22 mouse cellular contexts compared by ENCODE assay signal in genomic region chrX:38247601-38248000, GRCm38 (mm10). TPM values are rescaled to one million over a fixed set of nuclear protein-coding genes. Genes with fewer than 3 reads are reported as not detected.
A peak's percentile ranks its signal among the peaks of the same experiment; 100 is the strongest.
DNase-seq lines count a peak whose midpoint lies in the region; ATAC-seq and TF ChIP-seq lines count a peak whose summit lies in the region.
"Had no signal": no experiment of that assay in that cellular context is flagged by ENCODE, and none has a peak within 500 bp of the region (broad histone marks: within the 10 kb centered on the region; RNA-seq: fewer than 3 reads in every experiment).

No protein-coding gene starts in this region.

- dilution Hi-C loops in CH12.LX (cut with MboI; ENCODE audit: extremely low pct_ligation_motif_present, extremely low pct_unique_long_range_greater_than_20kb, low sequenced_read_pairs): no loop called here

- TF ChIP-seq POLR2A in CH12.LX (IDR thresholded peaks at IDR 0.05; ENCODE audit: low read depth, low read length): no peak

- no peak for TF ChIP-seq EP300 in CH12.LX (IDR thresholded peaks at IDR 0.05; ENCODE audit: low read length)
- TF ChIP-seq EP300 in lung, postnatal 0 days (IDR thresholded peaks at IDR 0.05): no peak

- no peaks in the 10 kb centered on the region for H3K27me3 ChIP-seq in CH12.LX (replicated peaks)
- H3K27me3 ChIP-seq in lung, postnatal 0 days (replicated peaks; ENCODE audit: insufficient read depth, low read length): no peaks in the 10 kb centered on the region
- H3K27me3 ChIP-seq: embryonic facial prominence, embryonic 12.5 days; forebrain, embryonic 15.5 days had no signal

- in situ Hi-C loops in CH12.LX (cut with MboI; ENCODE audit: low pct_ligation_motif_present, low pct_unique_long_range_greater_than_20kb, low sequenced_read_pairs): loop anchor here (25.0 kb wide), 1 partner anchor 90 kb away; no protein-coding TSS in a partner anchor

- TF ChIP-seq CTCF in CH12.LX (conservative IDR thresholded peaks at IDR 0.05 in 1 of 2, IDR thresholded peaks at IDR 0.05 in 1 of 2; ENCODE audit: low read depth in 2 of 2, low read length in 2 of 2): no peak
- TF ChIP-seq CTCF in lung, postnatal 0 days (IDR thresholded peaks at IDR 0.05): no peak

- peaks cover 0 to 18% of the 10 kb centered on the region in 2 experiments; a peak in 2 of 4 replicates for H3K4me1 ChIP-seq in CH12.LX (ENCODE audit: control insufficient read depth in 1 of 2, insufficient read depth in 2 of 2)
- no peaks in the 10 kb centered on the region for H3K4me1 ChIP-seq in lung, postnatal 0 days (ENCODE audit: insufficient read depth, low read depth, low read length)
- H3K4me1 ChIP-seq: embryonic facial prominence, embryonic 12.5 days had no signal

- no peaks in the 10 kb centered on the region for H3K36me3 ChIP-seq in CH12.LX (replicated peaks in 1 of 2; ENCODE audit: control insufficient read depth in 1 of 2, insufficient read depth in 1 of 2, low read length in 1 of 2)
- H3K36me3 ChIP-seq in lung, postnatal 0 days (ENCODE audit: insufficient read depth, low read length): no peaks in the 10 kb centered on the region
- H3K36me3 ChIP-seq: embryonic facial prominence, embryonic 12.5 days; forebrain, embryonic 15.5 days; heart, embryonic 15.5 days had no signal

- H3K4me3 ChIP-seq in CH12.LX (replicated peaks in 1 of 3; ENCODE audit: low read depth in 2 of 3, low read length in 2 of 3, poor library complexity in 1 of 3): no peak overlapping the region
- H3K4me3 ChIP-seq in lung, postnatal 0 days (ENCODE audit: low read depth, low read length): no peak overlapping the region
- H3K4me3 ChIP-seq: embryonic facial prominence, embryonic 12.5 days; forebrain, embryonic 15.5 days; heart, adult 2 months; heart, embryonic 15.5 days had no signal

- WGBS in lung, postnatal 0 days: 45% methylated on average over 5 of the region's 5 CpGs

- no peaks in the 10 kb centered on the region for H3K79me2 ChIP-seq in CH12.LX (replicated peaks; ENCODE audit: control insufficient read depth, extremely low read depth, insufficient read depth, poor library complexity, severe bottlenecking)

- no peak overlapping the region for H3K9ac ChIP-seq in CH12.LX (ENCODE audit: insufficient read depth, low read depth)
- H3K9ac ChIP-seq in lung, postnatal 0 days (replicated peaks; ENCODE audit: low read depth): no peak overlapping the region
- H3K9ac ChIP-seq: embryonic facial prominence, embryonic 12.5 days; forebrain, embryonic 15.5 days; heart, embryonic 15.5 days; hindbrain, embryonic 14.5 days had no signal

- ATAC-seq in megakaryocyte-erythroid progenitor cell, adult 5-6 weeks (replicated peaks; ENCODE audit: low FRiP score, low TSS enrichment, poor library complexity, severe bottlenecking): no peak
- no peak for ATAC-seq in lung, postnatal 0 days
- ATAC-seq: CD4-positive, CD25-positive, alpha-beta regulatory T cell, adult 4 months; forebrain, embryonic 15.5 days had no signal

- H3K27ac ChIP-seq in CH12.LX (ENCODE audit: insufficient read depth, low read depth): peak overlapping the region; percentile 94; the same call in 1 of the 2 replicates
- H3K27ac ChIP-seq in lung, postnatal 0 days (ENCODE audit: low read length): no peak overlapping the region
- H3K27ac ChIP-seq: embryonic facial prominence, embryonic 12.5 days; forebrain, embryonic 15.5 days; heart, adult 2 months; heart, embryonic 15.5 days; hindbrain, embryonic 14.5 days had no signal

- DNase-seq in embryo, embryonic 10 days (ENCODE audit: low spot score): peak; percentile 35
- DNase-seq in embryo, embryonic 9.5 days (ENCODE audit: extremely low spot score): no peak
- no peak for DNase-seq in CH12.LX (ENCODE audit: extremely low read depth)
- DNase-seq in adrenal gland, postnatal 14 days: peak; percentile 17
- peak; percentile 59 for DNase-seq in mesoderm, embryonic 11.5 days (ENCODE audit: low read depth, low spot score)
- no peak for DNase-seq in lung, postnatal 0 days (ENCODE audit: low spot score)
- DNase-seq: B cell, adult 2 months; cerebellum, adult 11-12 months; cerebellum, adult 9-10 months; cerebellum, postnatal 25 days; gastrocnemius, postnatal 14 days; heart, adult 2 months; heart, postnatal 14 days; kidney, adult 8-10 months had no signal

- no peaks in the 10 kb centered on the region for H3K9me3 ChIP-seq in CH12.LX (replicated peaks; ENCODE audit: low read length)
- H3K9me3 ChIP-seq in lung, postnatal 0 days (ENCODE audit: low read length): no peaks in the 10 kb centered on the region
- H3K9me3 ChIP-seq: embryonic facial prominence, embryonic 12.5 days; forebrain, embryonic 15.5 days; heart, embryonic 15.5 days had no signal

- TF ChIP-seq RAD21 in CH12.LX (IDR thresholded peaks at IDR 0.05; ENCODE audit: low read depth, low read length): no peak

- peak overlapping the region; percentile 42; the same call in 1 of the 2 replicates for H3K4me2 ChIP-seq in CH12.LX (ENCODE audit: insufficient read depth, low read depth, poor library complexity, severe bottlenecking)
- no peak overlapping the region for H3K4me2 ChIP-seq in lung, postnatal 0 days (replicated peaks; ENCODE audit: low read depth, low read length)
- H3K4me2 ChIP-seq: embryonic facial prominence, embryonic 12.5 days; forebrain, embryonic 15.5 days; heart, embryonic 11.5 days; heart, embryonic 15.5 days; hindbrain, embryonic 14.5 days had no signal

TF ChIP-seq in CH12.LX, 34 proteins besides CTCF, POLR2A, EP300 and RAD21:
- TF ChIP-seq ZNF384 (IDR thresholded peaks at IDR 0.05; ENCODE audit: low read depth, low read length) (peak; percentile 56), USF1 (IDR thresholded peaks at IDR 0.05; ENCODE audit: low read depth, low read length) (no peak)
TF ChIP-seq in CH12.LX: peak in this region for 1.

RNA-seq across cellular contexts. Expression of gene Tmem255a, which starts 4.6 kb away (rescaled TPM):
- total RNA-seq in CH12.LX (2012; rRNA removed) (0.29 and 0.30 TPM in 2 replicates), CH12.LX (2014; rRNA removed) (0.63 and 0.68 TPM in 2 replicates)
- polyA plus RNA-seq in CH12.LX (2012; ENCODE audit: insufficient read length, low read depth): 1.4 TPM in 2 replicates
- 9.9 and 12.2 TPM in 2 replicates for total RNA-seq in adrenal gland, postnatal 14 days (2021)
- 0.39 TPM in 1 of 2 replicates, not detected in the other for total RNA-seq in megakaryocyte-erythroid progenitor cell, adult 5-6 weeks (2014; fragmentation: Nextera tagmentation)
- 0.05 and 1.1 TPM in 2 replicates for total RNA-seq in megakaryocyte-erythroid progenitor cell, adult 5-6 weeks (2017)
- 6.7 and 7.7 TPM in 2 replicates for polyA plus RNA-seq in lung, postnatal 0 days (2015; fragmentation: Nextera tagmentation; extraction: Ambion mirVana)
- total RNA-seq: hematopoietic stem cell, adult 5-6 weeks had no signal

RNA-seq across cellular contexts. Expression of gene Zbtb33, which starts 58.0 kb away (rescaled TPM):
- total RNA-seq in CH12.LX (2012; rRNA removed): 14.0 and 15.4 TPM in 2 replicates
- 25.0 and 26.4 TPM in 2 replicates for total RNA-seq in CH12.LX (2014; rRNA removed)
- polyA plus RNA-seq in CH12.LX (2012; ENCODE audit: insufficient read length, low read depth): 10.0 and 10.7 TPM in 2 replicates
- total RNA-seq in adrenal gland, postnatal 14 days (2021): 29.4 and 30.3 TPM in 2 replicates
- 16.6 and 28.3 TPM in 2 replicates for total RNA-seq in megakaryocyte-erythroid progenitor cell, adult 5-6 weeks (2014; fragmentation: Nextera tagmentation)
- total RNA-seq in megakaryocyte-erythroid progenitor cell, adult 5-6 weeks (2017): 24.0 and 27.5 TPM in 2 replicates
- polyA plus RNA-seq in lung, postnatal 0 days (2015; fragmentation: Nextera tagmentation; extraction: Ambion mirVana): 1.8 and 2.0 TPM in 2 replicates

Comparison
In these comparisons a context has a peak if more than half of its experiments do, and no peak if none do; other contexts are left out.
1. DNase-seq: peak in embryo, embryonic 10 days (single experiment), adrenal gland, postnatal 14 days (single experiment) and mesoderm, embryonic 11.5 days (single experiment); none in embryo, embryonic 9.5 days (single experiment), CH12.LX (single experiment) and lung, postnatal 0 days (single experiment).